Mouse (Mus musculus): ENCODE measurements around the gene Olfr362. TPM values are rescaled to one million over a fixed set of nuclear protein-coding genes. Genes with fewer than 3 reads are reported as not detected.
"Not testable (repeated sequence)": the region's sequence is repeated elsewhere in the genome, so short reads cannot be mapped to it uniquely, and the experiment has no call there.

The Olfr362 gene
- total RNA-seq (2021) = not detected
- long read RNA-seq, experiment 1 = 0 reads
- long read RNA-seq, experiment 2 = 0 reads

- no peak for DNase-seq (ENCODE audit: low spot score in 2 of 2)
These were observed at the start of gene Olfr362 for GRCm38 (mm10) chr2:37117810-37118209. Olfr362 (minus strand) TSS chr2:37117910.

DNA sequence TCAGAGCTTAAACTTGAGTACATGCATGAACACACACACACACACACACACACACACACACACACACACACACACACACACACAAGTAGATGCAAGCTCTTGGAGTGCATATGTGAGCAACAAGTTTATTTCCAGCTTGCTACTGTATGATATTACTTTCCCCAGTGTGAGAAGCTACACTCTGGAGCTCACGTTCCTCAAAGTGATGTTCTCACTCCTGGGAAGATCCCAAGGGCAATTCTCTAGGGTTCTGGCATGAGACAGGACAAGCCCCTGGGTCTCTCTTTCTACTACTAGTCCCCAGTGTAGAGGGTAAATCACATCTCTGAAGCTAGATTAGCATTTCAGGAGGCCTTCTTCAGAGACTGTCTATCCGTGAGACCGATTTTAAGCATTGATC, 21.3 kb upstream of the Olfr362 start, which contains the start of gene Olfr364-ps1:
Gene Olfr364-ps1, plus strand, starts transcription at position 301 of the 400 bp plus-strand sequence.
- DNase-seq (ENCODE audit: low spot score in 2 of 2) = no peak

GRCm38 (mm10) chr2:37089190-37089589, 28.5 kb downstream of the Olfr362 start, which contains the start of gene Olfr361:
Olfr361 (minus strand) TSS chr2:37089290.
- DNase-seq (ENCODE audit: low spot score in 2 of 2) = not testable (repeated sequence)

GRCm38 (mm10) chr2:37065446-37065845, 52.3 kb downstream of the Olfr362 start, which contains the start of gene Olfr360:
Olfr360 (plus strand) TSS chr2:37065746.
- no peak for DNase-seq (ENCODE audit: low spot score in 2 of 2)

Other genes with a start within 250 kb of the Olfr362 start
- not detected for gene Olfr352, start 249.4 kb downstream of the Olfr362 start, total RNA-seq (2021)
- not detected for gene Olfr353, start 225.0 kb downstream of the Olfr362 start, total RNA-seq (2021)
- gene Olfr354, start 212.2 kb downstream of the Olfr362 start, total RNA-seq (2021) = not detected
- gene Olfr355, start 189.0 kb downstream of the Olfr362 start, total RNA-seq (2021) = not detected
- not detected for gene Olfr356, start 180.8 kb downstream of the Olfr362 start, total RNA-seq (2021)
- gene Olfr357, start 124.1 kb downstream of the Olfr362 start, total RNA-seq (2021) = not detected
- gene Olfr358, start 108.6 kb downstream of the Olfr362 start, total RNA-seq (2021) = not detected
- gene Olfr360, start 52.2 kb downstream of the Olfr362 start, total RNA-seq (2021) = not detected
- gene Olfr361, start 28.6 kb downstream of the Olfr362 start, total RNA-seq (2021) = not detected
- not detected for gene Olfr364-ps1, start 21.4 kb upstream of the Olfr362 start, total RNA-seq (2021)
- gene Olfr365, start 70.3 kb upstream of the Olfr362 start, total RNA-seq (2021) = under 1 TPM in 1 of 2 experiments, not detected in 1; 0.06 TPM
- gene Olfr366, start 93.7 kb upstream of the Olfr362 start, total RNA-seq (2021) = not detected
- gene Olfr368, start 208.6 kb upstream of the Olfr362 start, total RNA-seq (2021) = not detected
- 10 to 100 TPM; 51.6 to 58.8 TPM for gene Pdcl, start 241.4 kb upstream of the Olfr362 start, total RNA-seq (2021)

All from adrenal gland, postnatal 4 days (tissue).